Mouse (Mus musculus) skeletal muscle tissue, adult 2 months (tissue): ENCODE data around the gene Mynn.
A peak's percentile ranks its signal among the peaks of the same experiment; 100 is the strongest.
"Not testable (repeated sequence)": the region's sequence is repeated elsewhere in the genome, so short reads cannot be mapped to it uniquely, and the experiment has no call there.

Experiments
- DNase-seq: peaks from one replicate; pipeline ENCODE4 v3.0.0-alpha.2; 2012; ENCODE audit warnings: low read depth, low spot score

Gene Mynn

GRCm38 (mm10) chr3:30602065-30602739, at the start of gene Mynn:
Gene Mynn, plus strand, starts transcription at chr3:30602065.
- DNase-seq = peak; percentile 91

DNA sequence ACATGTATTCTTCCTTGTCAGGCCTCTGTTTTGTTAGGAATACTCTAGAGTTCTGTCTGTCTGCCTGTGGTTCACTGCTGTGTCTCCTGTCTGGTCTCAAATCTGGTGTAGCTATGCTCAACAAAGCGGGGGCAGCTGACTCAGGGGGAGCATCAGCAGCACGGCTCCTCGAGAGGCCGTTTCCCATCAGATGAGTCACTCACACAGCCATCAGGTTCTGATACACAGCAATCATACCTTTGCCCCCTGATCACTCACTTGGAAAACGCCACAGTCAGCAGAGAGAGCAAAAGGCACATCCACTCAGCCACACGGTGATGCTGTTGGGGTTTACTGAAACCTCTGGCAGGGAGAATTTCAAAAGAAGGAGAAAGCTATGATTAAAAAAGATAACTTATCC, 48.1 kb upstream of the Mynn start:
- DNase-seq = no peak

- no peak for DNase-seq
Observed at GRCm38 (mm10) chr3:30560677-30561314, 41.1 kb upstream of the Mynn start.

DNA sequence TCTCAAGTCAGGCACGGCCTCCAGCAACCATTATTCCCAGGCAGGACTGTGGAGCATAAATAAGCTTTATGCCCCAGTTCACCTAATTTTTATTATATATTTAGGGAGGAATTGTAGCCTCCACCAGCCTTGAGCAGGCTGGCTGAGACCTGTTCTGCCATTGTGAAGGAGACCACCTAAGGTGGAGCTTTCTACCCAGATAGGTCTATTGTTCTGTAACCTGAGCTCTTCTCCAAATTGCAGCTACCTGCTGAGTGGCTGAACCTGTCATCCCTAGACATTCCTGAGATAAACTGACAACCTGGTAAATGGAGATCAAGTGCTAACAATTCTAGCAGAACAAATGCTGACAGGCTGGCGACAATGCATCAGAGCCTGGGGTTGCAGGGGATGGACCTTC, 35.5 kb upstream of the Mynn start:
- DNase-seq = not testable (repeated sequence)

- DNase-seq = no peak
Observed at GRCm38 (mm10) chr3:30573549-30573948, 28.3 kb upstream of the Mynn start.

DNA sequence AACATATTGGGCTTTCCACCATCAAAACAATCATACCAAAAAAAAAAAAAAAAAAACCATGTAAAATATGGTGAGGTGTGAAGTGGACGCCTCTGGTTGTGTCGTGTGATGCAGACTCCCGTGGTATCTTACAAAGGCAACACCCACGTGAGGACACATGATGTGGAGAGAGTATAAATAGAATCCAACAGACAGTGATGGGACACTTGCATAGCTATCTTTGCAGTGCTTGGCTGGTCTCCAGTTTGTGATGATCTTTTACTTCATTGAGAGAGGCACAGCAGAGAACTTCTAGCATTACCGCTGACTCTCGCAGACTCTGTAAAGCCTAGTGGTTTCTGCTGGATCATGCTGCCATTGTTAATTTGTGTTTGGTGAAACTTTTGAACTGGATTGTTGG, 13.0 kb upstream of the Mynn start:
- DNase-seq = no peak

DNA sequence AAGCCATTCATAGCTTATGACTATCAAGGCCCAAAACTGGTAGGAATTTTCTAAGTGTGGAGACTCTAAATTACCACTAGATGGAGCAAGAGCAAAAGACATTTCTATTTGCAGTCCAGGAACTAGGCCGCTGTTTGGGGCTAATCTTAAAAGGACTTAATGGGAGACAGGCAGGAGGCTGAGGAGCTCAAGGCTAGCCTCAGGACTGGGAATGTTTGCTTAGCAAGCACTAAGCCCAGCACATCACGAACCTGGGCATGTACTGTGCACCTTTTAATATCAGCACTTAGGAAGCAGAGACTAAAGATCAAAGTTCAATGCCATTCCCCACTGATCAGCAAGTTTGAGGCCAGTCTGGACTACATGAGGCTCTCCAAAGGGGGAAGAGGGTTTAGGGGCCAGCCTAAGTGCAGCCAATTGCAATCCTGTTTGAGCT, 9.4 kb upstream of the Mynn start:
- peak; percentile 64 for DNase-seq

DNA sequence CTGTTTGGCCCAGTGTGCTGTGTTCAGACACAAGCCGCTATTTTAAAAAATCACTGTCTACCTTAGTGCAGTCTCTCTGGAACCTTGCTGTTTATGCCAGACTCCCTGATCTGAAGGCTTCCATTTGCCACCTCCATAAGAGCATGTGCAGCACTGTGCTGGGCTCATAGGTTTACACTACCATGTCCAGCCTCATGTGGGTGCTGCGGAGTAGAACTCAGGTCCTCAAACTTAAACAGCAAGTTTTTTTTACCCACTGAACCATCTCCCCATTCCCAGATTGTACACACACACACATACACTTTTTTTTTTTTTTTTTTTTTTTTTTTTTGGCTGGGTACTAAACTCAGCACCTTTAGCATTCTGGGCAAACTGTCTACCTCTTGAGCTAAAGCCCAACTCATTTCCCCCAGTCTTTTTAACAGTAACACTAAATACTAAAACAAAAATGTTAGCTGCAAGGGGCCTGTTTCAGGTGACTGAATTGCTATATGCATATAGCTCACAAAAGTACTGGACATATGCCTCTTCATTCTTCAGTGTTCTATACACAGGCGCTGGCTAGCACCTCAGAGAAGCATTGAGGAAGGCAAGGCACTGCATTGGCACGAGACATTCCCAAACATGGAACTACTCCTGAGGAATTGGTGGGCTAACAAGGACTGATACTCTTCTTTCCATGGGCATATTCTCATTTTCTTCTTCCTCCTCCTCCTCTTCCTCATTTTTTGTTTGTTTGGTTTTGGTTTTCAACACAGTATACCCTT, 8.0 kb upstream of the Mynn start:
- DNase-seq = no peak

GRCm38 (mm10) chr3:30595111-30595832, 6.6 kb upstream of the Mynn start:
- DNase-seq = peak; percentile 25

GRCm38 (mm10) chr3:30597271-30597670, 4.6 kb upstream of the Mynn start:
- no peak for DNase-seq

GRCm38 (mm10) chr3:30599711-30600545, 1.9 kb upstream of the Mynn start, which contains the start of gene Actrt3:
Gene Actrt3, minus strand, starts transcription at chr3:30599939.
- no peak for DNase-seq

DNA sequence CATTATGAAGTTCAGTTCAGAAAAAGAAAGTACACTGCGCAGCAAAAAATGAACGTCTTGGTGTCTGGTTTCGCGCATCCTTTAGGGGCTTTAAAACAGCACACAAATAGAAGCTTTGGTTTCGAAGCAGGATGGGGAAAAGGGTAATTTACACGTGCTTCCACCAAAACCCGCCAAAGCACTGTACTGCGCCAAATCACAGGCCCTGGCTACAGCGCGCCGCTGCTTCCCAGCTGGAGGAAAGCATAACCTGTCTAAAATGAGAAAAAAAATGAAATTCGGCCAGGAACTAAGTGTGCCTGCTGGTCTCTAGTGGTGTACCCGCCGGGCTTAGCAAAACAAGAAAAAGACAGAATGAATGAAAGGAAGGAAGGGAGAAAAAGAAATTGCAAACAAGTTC, 1.1 kb upstream of the Mynn start:
- DNase-seq = no peak

DNA sequence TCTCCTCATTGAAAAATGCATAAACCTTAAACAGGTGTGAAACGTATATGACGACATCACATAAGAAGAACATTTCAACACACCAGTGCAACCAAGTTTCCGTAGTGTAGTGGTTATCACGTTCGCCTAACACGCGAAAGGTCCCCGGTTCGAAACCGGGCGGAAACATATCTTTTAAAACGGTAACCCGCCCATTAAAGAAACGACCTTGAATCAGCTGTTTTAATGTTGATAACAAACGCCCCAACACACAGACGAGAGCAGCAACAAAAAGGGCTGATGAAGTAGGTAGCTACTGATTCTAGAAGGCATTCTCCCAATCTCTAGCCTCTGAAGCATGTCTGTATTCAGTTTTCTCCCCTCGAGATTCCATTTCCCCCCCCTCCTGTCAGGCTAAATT, 690 bp upstream of the Mynn start:
- DNase-seq = peak; percentile 89

GRCm38 (mm10) chr3:30601610-30602064, 228 bp upstream of the Mynn start:
- DNase-seq = no peak

- peak; percentile 38 for DNase-seq
Observed at GRCm38 (mm10) chr3:30602740-30603098, 854 bp downstream of the Mynn start.

DNA sequence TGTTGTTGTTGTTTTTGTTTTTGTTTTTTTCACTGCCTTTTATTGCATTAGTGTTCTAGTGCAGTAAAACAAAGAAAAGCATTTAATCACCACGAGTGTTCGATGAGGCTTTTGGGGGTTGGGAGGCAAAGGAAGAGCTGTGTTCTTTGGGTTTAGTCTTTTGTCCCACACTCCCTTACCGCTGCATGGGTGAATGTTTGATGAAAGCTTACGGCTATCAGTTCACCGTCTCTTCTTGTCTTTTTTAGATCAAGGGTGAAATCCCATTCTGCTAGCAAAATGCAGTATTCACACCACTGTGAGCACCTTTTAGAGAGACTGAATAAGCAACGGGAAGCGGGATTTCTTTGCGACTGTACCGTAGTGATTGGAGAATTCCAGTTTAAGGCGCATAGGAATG, 1.4 kb downstream of the Mynn start:
- no peak for DNase-seq

GRCm38 (mm10) chr3:30608999-30609398, 7.1 kb downstream of the Mynn start:
- DNase-seq = no peak

- DNase-seq = no peak
Observed at GRCm38 (mm10) chr3:30610930-30611329, 9.1 kb downstream of the Mynn start.

- no peak for DNase-seq
Observed at GRCm38 (mm10) chr3:30620132-30620531, 18.3 kb downstream of the Mynn start.

DNA sequence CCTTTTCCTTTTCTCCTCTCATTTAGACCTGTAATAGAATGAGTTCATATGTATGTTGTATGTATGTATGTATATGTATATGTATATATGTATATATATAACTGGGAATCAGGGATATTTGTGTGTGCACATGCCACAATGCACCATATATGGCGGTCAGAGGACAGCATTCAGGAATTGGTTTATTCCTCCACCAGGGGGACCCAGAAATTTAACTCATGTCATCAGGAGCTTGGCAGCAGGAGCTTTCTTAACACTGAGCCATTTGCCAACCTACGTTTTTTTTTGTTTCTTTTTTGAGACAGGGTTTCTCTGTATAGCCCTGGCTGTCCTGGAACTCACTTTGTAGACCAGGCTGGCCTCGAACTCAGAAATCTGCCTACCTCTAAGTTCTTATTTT, 31.8 kb downstream of the Mynn start:
- no peak for DNase-seq

GRCm38 (mm10) chr3:30635629-30636028, 33.8 kb downstream of the Mynn start:
- DNase-seq = no peak
